Mouse (Mus musculus) skeletal muscle tissue, adult 2 months (tissue): Measurements from ENCODE around the gene Ypel4.
"Not testable (repeated sequence)": the region's sequence is repeated elsewhere in the genome, so short reads cannot be mapped to it uniquely, and the experiment has no call there.

ENCODE experiments used
- DNase-seq: peaks from one replicate; pipeline ENCODE4 v3.0.0-alpha.2; 2012; ENCODE audit warnings: low read depth, low spot score

Gene Ypel4

DNA sequence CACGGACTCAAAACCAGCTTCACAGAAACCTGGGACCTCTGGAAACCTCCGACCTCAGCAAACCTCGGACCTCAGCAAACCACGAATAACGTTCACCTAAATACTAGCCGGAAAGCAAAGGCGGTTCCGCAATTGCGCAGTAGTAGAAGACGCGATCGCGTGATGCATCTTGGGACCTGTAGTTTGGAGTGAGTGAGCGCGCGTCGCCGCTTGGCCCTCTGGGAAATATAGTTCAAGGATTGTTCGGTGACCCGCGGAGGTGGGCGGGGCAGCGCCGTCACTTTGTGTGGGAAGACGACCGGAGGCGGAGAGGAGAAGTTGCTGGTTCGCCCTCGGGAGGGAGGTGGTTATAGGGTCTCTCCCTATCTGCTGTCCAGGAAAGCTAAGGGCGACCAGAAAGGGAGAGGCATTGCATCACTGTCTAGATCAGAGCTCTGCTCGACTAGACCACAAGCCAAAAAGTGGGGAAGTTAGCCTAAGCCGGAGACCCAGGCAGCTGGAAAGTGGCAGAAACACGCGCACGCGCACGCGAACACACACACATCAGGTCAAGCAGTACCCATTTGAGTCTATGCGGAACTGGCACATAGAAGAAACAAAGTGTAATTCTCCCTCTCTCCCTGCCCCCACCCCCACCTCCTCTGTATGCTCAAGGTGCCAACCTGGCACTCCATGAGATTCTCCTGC lies 6.5 kb upstream of the Ypel4 start, which contains the start of gene Clp1:
TSS of gene Clp1 (minus strand) at position 179 of the 687 bp plus-strand sequence.
- DNase-seq, result peak; percentile 95

DNA sequence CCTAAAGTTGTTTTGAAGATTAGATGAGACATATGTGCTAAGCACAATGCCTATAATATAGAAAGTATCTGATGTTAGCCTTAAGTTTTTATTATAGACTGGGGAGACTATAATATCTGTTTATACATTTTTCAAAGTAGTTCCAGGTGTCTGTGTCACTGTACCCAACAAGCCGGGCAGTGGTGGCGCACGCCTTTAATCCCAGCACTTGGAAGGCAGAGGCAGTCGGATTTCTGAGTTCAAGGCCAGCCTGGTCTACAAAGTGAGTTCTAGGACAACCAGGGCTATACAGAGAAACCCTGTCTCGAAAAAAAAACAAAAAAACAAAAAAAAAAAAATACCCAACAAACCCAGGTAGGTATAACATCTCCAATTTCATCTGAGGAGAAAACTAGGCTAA lies 5.7 kb upstream of the Ypel4 start:
- not testable (repeated sequence) for DNase-seq

DNA sequence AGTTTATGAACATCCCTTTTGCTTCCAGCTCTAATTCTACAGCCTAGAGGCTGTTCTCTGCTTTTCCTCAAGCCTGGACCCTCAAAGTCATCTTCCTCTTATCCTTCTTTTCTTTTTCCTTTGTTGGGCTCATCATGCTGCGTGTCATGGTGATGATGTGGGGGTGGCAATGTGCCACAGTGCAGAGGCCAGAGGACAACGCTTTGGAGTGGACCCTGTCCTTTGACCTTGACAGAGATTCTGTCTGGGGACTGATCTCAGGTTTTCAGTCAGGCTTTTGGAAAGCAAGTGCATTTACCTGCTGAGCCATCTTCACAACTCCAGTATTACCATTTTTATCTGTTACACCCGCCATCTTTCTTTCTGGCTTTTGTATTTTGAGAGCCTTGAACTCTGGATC lies 2.7 kb upstream of the Ypel4 start:
- DNase-seq, result no peak

DNA sequence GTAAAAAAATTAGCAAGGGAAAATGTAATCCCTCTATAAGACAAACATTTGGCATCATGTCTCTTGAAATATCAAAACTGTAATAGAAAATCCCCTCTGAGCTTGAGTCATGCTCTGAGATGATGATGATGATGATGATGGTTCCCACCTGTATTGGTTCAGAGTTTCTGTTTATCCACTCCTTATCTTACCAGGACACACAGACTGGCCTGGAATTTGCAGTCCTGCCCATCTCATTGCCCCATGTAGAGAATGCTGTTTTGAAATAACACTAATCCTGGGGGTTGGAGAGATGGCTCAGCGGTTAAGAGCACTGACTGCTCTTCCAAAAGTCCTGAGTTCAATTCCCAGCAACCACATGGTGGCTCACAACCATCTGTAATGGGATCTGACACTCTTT lies 1.5 kb upstream of the Ypel4 start:
- no peak for DNase-seq

DNA sequence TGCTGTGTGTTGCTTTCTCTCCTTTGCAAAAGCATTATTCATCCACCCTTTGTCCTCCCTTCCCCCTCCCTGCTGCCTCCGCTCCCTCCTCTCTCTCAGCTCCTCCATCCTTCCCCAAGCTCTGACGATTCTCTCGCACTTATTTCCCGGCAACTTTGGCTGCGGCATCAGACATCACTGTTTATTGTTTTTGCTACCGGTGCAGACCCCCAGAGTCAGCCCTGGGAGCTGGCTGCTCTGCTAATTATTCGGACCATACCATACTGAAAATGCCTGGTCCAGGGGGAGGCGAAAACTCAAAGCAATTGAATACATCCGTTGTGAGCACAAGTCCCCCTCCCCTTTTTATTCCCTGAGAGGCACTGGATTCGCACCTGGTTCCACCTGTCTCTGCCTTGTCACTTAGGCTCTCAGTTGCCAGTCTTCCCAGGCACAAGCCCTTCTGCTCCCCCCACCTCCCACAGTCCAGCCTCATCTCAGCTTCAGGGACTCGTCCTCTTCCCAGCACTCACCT lies 550 bp downstream of the Ypel4 start:
- DNase-seq, result no peak

DNA sequence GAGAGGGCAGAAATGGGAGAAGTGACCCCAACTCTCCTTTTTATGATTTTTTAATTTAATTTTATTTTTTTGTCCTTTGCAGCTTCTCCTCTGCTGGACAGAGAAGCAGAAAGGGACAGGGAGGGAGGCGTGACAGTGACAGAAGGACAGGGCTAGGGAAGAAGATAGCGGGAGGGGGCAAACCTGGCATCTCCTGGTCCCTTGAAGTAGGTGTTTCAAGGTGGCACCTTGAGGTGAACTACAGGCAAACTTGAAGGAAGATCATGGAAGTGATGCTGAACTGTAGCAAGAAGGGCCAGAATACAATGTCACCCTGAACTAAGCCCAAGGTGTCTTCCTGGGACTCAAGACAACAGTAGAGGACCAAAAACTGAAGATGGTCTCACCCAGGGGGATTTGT lies 1.1 kb downstream of the Ypel4 start:
- no peak for DNase-seq

DNA sequence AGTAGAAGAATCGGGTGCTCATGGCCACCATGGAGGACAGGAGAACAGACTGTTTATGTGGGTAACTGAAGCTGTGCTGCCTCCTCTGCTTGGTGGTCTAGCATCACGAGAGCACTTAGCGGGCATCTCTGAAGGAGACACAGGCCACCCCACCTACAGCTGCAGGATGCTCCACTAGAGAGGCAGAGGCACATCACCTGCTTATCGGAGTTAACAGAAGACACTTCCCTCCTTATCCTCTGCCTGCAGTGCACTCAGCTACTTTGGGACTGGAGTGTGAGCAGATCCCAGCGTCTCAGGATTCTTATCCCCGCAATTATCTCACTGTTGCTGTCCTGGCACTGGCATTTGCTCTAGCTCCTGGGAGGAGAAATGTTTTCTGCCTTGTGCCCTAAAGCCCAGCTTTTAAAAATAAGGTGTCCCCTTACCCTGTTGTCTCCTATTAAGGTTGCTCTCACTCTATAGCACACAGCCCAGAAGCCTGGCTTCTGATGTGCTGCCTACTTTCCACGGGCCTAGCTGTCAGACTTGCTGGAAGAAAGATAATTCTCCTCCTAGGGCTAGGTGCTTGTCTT lies 1.6 kb downstream of the Ypel4 start:
- no peak for DNase-seq

DNA sequence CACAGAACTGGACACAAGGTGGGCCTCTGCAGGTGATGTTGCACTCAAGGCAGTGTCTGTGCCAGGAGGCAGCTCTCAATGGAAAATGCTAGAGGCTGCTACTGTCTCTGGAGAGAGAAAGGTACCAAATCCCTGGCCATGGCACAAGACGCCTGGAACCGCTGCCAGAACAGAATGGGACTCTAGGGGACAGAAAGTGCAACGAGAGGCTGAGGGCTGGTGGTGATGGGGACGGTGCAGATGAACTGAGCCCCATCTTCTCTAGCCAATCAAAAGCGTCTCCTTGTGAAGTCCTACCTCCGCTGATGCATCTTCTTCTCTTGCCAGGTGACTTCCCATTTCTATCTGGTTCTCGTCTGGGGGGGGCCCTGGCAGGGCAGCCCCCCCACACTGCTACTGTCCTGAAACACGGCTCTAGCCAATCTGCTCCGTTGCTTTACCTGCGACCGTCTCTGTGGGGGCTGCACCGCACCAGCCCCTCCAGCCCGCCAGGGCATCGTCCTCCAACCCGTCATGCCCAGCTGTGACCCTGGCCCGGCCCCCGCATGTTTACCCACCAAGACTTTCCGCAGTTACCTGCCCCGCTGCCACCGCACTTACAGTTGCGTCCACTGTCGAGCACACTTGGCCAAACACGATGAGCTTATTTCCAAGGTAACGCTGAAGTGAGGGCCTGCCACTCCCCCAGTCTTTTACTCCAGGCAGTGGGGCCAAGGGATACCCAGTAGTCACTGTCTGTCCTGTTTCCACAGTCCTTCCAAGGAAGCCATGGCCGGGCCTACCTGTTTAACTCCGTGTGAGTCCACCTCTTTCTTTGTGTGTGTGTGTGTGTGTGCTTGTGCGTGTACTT lies 2.7 kb downstream of the Ypel4 start:
- DNase-seq, result no peak

DNA sequence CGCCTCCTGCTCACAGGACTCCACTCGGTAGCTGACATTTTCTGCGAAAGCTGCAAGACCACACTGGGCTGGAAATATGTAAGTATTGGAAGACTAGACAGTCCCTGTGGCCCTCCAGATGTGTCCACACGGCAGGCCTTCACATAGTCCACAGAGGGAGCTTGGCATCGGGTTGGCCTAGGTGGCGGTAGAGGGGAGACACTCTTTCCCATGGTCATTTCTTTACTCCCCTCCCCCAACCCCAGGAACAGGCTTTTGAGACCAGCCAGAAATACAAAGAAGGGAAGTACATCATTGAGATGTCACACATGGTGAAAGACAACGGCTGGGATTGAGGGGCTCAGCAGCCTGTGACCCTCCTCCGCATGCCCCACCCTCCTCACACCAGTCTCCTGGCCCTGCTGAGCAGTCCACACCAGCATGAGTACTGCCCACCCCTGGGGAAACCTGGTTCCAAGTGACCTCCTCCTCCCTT lies 3.6 kb downstream of the Ypel4 start:
- no peak for DNase-seq

DNA sequence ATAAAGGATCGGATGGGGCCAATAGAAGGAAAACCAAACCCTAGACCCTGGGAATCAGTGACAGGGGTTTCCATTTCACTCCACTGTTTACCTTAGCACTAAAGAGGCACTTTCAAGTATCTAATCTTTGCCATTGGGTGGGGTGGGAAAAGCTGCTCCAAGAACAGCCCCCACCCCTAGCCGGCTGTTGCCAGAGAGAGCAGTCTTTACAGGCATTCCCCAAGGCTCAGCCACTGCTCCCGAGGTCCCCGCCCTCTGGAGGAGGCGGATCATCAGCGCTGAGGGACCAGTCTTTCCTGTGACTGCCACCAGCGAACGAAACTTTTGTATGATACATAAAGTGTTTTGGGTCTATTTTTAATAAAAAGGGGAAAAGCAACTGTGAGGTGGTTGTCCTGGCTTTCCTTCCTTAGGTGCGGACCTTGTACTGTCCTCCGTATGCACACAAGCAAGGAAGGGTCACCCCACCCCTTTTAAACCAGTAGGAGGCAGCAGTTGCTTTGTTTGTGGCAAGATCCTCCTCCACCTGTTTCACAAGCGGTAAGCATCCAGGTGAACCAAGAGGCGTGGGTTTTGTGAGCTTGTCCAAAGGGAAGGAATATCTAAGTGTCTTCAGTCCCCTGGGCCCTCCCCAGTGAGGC lies 4.5 kb downstream of the Ypel4 start:
- DNase-seq, result no peak

DNA sequence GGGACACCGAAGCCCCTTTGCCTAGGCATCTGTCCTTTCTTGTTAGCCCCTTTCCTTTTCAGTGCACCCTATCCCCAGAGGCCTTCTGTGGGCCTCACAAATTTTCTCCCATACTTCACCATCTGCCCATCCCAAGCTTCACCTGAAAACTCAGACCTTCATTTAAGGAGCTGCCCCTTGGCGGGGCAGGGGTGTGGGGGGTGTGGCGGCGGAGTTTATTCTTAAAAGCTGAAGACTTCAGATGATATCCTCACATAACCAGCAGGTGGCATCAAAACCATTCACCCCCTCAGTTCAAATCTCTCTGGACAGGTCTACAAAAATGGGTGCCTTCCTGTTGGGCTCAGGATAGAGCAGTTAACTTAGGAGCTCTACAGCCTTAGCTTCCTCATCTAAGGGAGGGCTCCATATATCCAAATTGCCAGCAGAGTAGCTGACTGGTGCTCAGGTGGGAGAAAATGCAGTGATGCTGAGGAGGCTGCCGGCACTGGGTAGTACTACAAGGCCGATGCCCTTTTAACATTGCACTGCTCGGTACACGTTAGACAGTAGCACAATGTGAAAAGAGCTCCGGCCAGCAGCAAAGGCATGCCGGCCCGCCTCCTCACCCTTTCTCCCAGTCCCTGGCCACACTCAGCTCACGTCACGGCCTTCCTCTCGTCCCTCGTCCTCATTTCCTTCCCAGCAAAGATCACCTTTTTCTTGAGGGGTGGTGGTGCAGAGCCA lies 6.9 kb downstream of the Ypel4 start:
- DNase-seq, result no peak

DNA sequence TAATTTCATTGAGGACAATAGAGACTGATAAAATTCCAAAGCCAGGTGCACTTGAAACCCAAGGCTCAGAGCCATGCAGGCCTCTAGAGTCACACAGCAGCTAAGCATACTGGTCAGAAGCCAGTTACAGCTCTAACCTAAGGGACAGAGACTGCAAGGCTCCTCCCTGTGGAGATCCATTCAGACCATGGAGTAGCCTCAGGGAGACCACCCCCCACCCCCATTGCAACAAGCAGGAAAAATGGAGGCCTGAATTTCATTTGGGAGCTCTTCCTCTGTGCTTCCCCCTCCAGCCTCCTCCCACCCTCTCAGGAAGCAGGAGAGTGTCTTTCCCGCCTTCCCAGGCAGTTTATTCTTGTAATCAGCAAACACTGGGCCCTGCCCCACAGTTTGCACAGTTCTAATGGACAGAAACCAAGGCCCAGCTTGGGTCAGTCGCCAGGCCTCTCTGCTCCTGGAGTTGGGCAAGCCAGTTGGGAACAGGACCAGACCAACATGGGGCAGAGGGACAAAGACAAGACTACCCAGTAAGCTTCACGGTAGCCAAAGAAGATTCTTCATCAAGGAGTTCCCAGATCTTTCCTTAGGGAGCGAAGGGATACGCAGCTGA lies 8.1 kb downstream of the Ypel4 start:
- DNase-seq, result no peak

DNA sequence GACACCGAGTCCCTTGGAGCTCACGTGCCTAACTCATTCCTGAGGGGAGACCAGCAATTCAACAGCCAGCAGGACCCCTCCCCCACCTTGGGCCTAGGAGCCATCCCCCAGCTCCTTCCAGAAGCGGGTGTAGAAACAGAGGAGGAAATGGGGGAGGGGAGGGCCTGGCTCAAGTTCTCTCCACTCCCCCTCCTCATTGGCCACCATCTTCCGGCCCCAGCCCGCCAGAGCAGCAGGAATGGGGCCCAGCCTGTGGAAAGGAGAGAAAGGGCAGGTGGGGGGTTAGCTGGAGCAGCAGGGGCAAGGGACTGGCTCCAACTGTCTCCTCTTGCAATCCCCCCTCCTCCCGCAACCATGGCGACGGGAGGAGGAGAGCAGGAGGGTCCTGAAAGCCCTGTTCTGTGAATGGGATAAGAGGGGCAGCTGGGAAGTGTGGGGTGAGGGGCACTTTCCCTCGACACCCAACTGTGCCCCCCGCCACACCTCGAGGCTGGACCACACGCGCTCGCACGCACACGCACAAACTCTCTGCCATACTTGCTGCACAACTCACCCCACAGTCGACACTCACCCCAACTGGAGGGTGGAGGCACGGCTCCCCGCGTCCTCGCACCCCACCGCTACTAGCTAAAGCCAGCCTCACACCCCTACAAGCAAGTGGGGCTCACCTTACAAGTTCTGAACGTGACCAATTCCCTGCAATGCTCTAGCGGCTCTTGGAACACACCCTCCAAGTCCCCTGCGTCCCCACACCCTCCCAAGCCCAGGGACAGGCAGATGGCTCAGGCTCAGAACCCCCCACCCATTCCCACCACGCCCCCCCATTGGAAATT lies 8.8 kb downstream of the Ypel4 start:
- DNase-seq, result no peak

DNA sequence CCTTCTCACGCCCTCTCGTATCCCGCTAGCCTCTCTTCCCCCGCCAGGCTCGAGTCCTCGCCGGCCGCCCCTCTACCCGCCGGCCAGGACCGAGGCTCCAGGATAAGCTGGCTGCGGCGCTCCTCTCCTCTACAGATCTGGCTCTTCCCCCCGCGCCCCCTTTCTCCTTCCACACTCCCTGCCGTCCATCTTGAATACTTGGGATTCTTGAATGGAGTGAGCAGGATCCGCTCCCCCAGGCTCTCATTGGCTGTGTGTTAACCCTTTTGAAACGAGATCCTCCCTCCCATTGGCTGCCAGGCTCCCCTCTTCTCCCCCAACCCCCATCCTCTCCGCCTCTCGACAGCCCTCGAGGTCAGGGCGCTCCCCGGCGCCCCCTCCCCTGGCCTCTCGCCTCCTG lies 9.7 kb downstream of the Ypel4 start, which contains the start of gene Gm19426:
TSS of gene Gm19426 (minus strand) at position 95 of the 400 bp plus-strand sequence.
- peak; percentile 51 for DNase-seq

DNA sequence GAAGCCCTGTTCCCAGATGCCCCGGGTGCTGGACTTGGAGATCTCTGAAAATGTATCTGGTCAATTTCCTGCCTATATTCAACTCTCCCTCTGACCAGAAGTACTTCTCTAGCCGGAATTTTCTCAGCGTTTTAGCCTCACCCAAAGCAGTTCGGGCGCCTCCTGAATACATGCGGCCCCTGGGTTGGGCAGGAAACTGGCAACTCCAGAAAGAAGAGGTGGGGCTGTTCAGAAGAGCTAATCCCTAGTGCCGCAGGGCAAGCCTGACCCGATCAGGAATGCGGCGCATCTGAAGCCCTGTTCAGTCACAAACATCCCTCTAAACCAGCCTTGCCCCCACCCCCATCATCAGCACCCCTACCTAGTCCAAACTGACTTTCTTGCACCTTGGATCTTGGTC lies 10.3 kb downstream of the Ypel4 start:
- no peak for DNase-seq

DNA sequence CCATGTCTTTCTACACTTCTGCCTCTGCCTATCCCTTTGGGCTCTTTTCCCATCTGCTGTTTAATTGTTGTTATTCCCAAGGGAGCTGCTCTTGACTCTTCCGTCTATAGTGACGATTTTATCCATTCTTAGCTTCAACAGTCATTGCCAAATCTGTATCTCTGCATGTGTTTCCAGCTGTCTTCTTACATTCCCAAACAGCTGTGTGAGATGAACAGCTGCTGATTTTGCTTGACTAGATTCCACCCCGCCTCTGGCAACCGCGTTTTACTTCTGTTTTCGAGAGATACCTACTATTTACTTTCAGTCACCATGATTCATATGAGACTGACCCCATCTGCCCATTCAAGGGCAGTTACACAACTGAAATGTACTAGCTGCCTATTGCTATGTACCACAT lies 16.3 kb downstream of the Ypel4 start:
- no peak for DNase-seq

DNA sequence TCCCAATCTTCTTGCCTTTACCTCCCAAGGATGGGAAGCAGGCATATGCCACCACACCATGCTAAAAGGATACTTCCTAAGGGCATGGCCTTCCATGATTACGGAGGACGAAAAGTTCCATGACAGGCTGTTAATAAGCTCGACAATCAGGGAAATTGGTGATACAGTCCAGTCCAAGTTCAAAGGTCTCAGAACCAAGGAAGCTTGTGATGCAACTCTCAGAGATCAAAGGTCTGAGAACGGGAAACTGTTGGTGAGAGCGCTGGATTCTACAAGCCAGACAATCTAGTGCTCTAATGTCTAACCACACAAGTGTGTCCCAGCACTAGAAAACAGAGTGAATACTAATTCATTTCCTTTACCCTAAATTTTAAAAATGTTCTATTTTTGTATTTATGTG lies 22.4 kb downstream of the Ypel4 start:
- DNase-seq, result no peak

DNA sequence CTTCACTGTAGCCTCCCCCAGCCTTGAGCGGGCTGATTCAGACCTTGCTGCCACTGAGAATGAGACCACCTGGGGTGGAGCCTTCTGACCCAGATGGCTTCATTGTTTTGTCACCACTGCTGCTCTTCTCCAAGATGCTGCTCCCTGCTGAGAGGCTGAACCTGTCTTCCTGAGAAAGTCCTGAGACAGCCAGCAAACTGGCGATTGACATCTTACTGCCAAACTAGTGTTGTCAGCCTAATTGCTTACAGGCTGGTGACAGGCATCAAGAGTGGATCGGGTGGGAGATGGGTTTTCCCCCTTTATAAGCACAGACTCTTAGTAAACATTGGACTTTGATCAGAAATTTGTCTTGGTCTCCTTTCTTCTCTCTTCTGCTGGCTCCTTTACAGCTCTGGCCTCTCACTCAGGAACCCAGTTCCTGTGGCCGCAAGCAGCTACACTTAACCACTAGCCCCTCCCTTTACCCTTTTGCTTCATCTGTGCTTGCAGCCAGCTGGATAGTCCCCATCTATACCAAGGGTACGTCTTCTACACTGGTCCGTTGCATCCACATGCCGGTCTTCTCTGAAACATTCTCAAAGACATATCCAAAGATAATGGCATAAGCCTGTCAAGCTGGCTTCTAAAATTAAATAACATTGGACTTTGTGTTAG lies 23.3 kb downstream of the Ypel4 start:
- no peak for DNase-seq

DNA sequence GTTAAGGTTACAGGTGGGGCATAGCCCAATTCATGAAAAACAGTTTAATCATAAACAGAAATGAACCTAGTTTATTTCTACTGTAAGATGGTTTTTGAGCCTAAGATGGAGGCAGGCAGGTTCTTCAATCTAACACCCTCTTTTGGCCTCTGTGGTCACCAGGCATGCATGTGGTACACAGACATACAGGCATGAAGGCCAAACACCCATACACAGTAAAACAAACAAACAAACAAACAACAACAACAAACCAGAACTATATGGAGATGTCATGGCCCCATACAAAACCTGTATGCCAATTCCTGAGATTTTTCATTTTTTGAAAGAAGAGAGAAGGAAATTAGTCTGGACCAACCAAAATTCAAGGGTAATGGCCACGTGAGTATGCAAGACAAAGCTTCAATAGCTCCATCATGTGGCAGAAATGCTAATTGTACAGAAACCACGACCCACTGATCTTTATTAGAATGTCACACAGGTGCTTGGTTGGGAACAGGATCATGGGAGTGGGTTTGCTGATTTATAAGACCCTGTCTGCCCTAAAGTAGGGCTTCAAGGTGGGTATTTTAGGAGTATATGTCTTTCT lies 24.8 kb downstream of the Ypel4 start:
- DNase-seq, result no peak
